Mouse (Mus musculus): ENCODE results near the gene Sp2. TPM values are rescaled to one million over a fixed set of nuclear protein-coding genes. Genes with fewer than 3 reads are reported as not detected.

The Sp2 gene
- total RNA-seq, 2 experiments from 2014 or later: 4.4 to 16.1 TPM

GRCm38 (mm10) chr11:96974813-96975212 is 7.9 kb downstream of the Sp2 start:
- no peak for ATAC-seq (replicated peaks; ENCODE audit: low FRiP score, poor library complexity, severe bottlenecking)

GRCm38 (mm10) chr11:96973426-96973964 is 9.3 kb downstream of the Sp2 start:
- no peak for ATAC-seq (replicated peaks; ENCODE audit: low FRiP score, poor library complexity, severe bottlenecking)

- ATAC-seq (replicated peaks; ENCODE audit: low FRiP score, poor library complexity, severe bottlenecking): no peak
Measured at GRCm38 (mm10) chr11:96972906-96973305, 9.9 kb downstream of the Sp2 start.

- ATAC-seq (replicated peaks; ENCODE audit: low FRiP score, poor library complexity, severe bottlenecking): no peak
Measured at GRCm38 (mm10) chr11:96970341-96970740, 12.4 kb downstream of the Sp2 start.

- no peak for ATAC-seq (replicated peaks; ENCODE audit: low FRiP score, poor library complexity, severe bottlenecking)
Measured at GRCm38 (mm10) chr11:96969746-96970145, 13.0 kb downstream of the Sp2 start.

GRCm38 (mm10) chr11:96969280-96969722 is 13.5 kb downstream of the Sp2 start:
- 0 out of 2 replicates have a peak, but pooled peaks have one; percentile 33 for ATAC-seq (replicated peaks; ENCODE audit: low FRiP score, poor library complexity, severe bottlenecking)

- ATAC-seq (replicated peaks; ENCODE audit: low FRiP score, poor library complexity, severe bottlenecking): no peak
Measured at GRCm38 (mm10) chr11:96968476-96968875, 14.3 kb downstream of the Sp2 start.

GRCm38 (mm10) chr11:96967544-96968269 is 15.1 kb downstream of the Sp2 start:
- 0 out of 2 replicates have a peak, but pooled peaks have one; percentile 29 for ATAC-seq (replicated peaks; ENCODE audit: low FRiP score, poor library complexity, severe bottlenecking)

- ATAC-seq (replicated peaks; ENCODE audit: low FRiP score, poor library complexity, severe bottlenecking): no peak
Measured at GRCm38 (mm10) chr11:96966914-96967543, 15.7 kb downstream of the Sp2 start.

GRCm38 (mm10) chr11:96966172-96966571 is 16.6 kb downstream of the Sp2 start:
- no peak for ATAC-seq (replicated peaks; ENCODE audit: low FRiP score, poor library complexity, severe bottlenecking)

GRCm38 (mm10) chr11:96963580-96963979 is 19.2 kb downstream of the Sp2 start:
- peak; percentile 86 for ATAC-seq (replicated peaks; ENCODE audit: low FRiP score, poor library complexity, severe bottlenecking)

GRCm38 (mm10) chr11:96957061-96957805 is 25.5 kb downstream of the Sp2 start:
- ATAC-seq (replicated peaks; ENCODE audit: low FRiP score, poor library complexity, severe bottlenecking): peak; percentile 34

GRCm38 (mm10) chr11:96956009-96956724 is 26.6 kb downstream of the Sp2 start:
- ATAC-seq (replicated peaks; ENCODE audit: low FRiP score, poor library complexity, severe bottlenecking): peak; percentile 73

- ATAC-seq (replicated peaks; ENCODE audit: low FRiP score, poor library complexity, severe bottlenecking): no peak
Measured at GRCm38 (mm10) chr11:96955094-96955493, 27.7 kb downstream of the Sp2 start.

GRCm38 (mm10) chr11:96952896-96953295 is 29.9 kb downstream of the Sp2 start:
- no peak for ATAC-seq (replicated peaks; ENCODE audit: low FRiP score, poor library complexity, severe bottlenecking)

- ATAC-seq (replicated peaks; ENCODE audit: low FRiP score, poor library complexity, severe bottlenecking): no peak
Measured at GRCm38 (mm10) chr11:96952426-96952825, 30.3 kb downstream of the Sp2 start.

GRCm38 (mm10) chr11:96950767-96951166 is 32.0 kb downstream of the Sp2 start:
- no peak for ATAC-seq (replicated peaks; ENCODE audit: low FRiP score, poor library complexity, severe bottlenecking)

GRCm38 (mm10) chr11:96947849-96948248 is 34.9 kb downstream of the Sp2 start:
- ATAC-seq (replicated peaks; ENCODE audit: low FRiP score, poor library complexity, severe bottlenecking): peak; percentile 49

- no peak for ATAC-seq (replicated peaks; ENCODE audit: low FRiP score, poor library complexity, severe bottlenecking)
Measured at GRCm38 (mm10) chr11:96946498-96946897, 36.3 kb downstream of the Sp2 start.

Measured in erythroblast, adult 5-6 weeks (primary cell).